In the genomic region with DNA sequence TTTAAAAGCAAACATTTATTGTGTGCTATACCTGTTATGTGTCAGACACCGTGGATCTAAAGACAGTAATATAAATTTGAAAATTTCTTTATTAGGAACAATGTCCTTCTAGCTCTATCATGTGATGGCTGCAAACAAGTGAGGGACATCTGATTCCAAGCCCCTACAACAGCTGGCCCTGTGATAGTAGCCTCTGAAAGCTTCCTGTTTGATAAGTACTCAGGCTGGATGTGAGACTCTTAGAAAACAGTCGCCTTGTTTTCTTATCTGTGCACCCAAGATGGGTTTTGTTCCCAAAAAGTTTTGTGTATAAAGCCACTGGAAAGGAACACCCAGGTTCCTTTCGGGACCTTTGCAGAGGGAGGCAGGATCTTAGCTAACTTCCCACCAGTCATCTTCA, we compare ENCODE assay signal across 13 mouse cellular contexts.
"Had no signal": no experiment of that assay in that cellular context is flagged by ENCODE, and none has a peak within 500 bp of the region (broad histone marks: within the 10 kb centered on the region; RNA-seq: fewer than 3 reads in every experiment).

No protein-coding gene starts in this region.

- H3K27me3 ChIP-seq: kidney, embryonic 15.5 days; limb, embryonic 13.5 days; liver, embryonic 12.5 days; midbrain, embryonic 15.5 days; neural tube, embryonic 13.5 days had no signal

- H3K4me1 ChIP-seq: kidney, embryonic 15.5 days had no signal

- H3K9me3 ChIP-seq: kidney, embryonic 15.5 days; limb, embryonic 13.5 days; liver, embryonic 12.5 days; midbrain, embryonic 15.5 days; neural tube, embryonic 13.5 days had no signal

- DNase-seq: kidney, postnatal 14 days; left cerebral cortex, postnatal 4 days; lung, embryonic 14.5 days; lung, postnatal 10 days; right cerebral cortex, postnatal 14 days; thymus, postnatal 36 days had no signal

- H3K4me2 ChIP-seq: kidney, embryonic 15.5 days; limb, embryonic 13.5 days; liver, embryonic 12.5 days; lung, embryonic 14.5 days; midbrain, embryonic 11.5 days; midbrain, embryonic 15.5 days; neural tube, embryonic 13.5 days had no signal

- H3K27ac ChIP-seq: kidney, embryonic 15.5 days; limb, embryonic 13.5 days; liver, embryonic 12.5 days; macrophage; midbrain, embryonic 15.5 days; neural tube, embryonic 13.5 days had no signal

- H3K9ac ChIP-seq: kidney, embryonic 15.5 days; limb, embryonic 13.5 days; liver, embryonic 12.5 days; lung, embryonic 14.5 days; midbrain, embryonic 15.5 days; neural tube, embryonic 13.5 days had no signal

- ATAC-seq: liver, embryonic 12.5 days; midbrain, embryonic 15.5 days had no signal

- H3K4me3 ChIP-seq: kidney, embryonic 15.5 days; limb, embryonic 13.5 days; liver, embryonic 12.5 days; midbrain, embryonic 15.5 days; neural tube, embryonic 13.5 days had no signal

- H3K36me3 ChIP-seq: kidney, embryonic 15.5 days; limb, embryonic 13.5 days; liver, embryonic 12.5 days; midbrain, embryonic 15.5 days; neural tube, embryonic 13.5 days had no signal
